Mouse (Mus musculus) olfactory bulb, adult 2 months (tissue): ENCODE results near the gene Ptbp2. TPM values are rescaled to one million over a fixed set of nuclear protein-coding genes. Genes with fewer than 3 reads are reported as not detected.

Experiments
- H3K27ac ChIP-seq: fragments of 200-500 bp; 2 replicates; pipeline ENCODE4 v1.5.1; 2012; ENCODE audit warnings: low read depth, low read length; ENCODE audit not compliant: insufficient read depth
- H3K4me1 ChIP-seq: fragments of 200-500 bp; 2 replicates; pipeline ENCODE4 v1.6.1; 2012; ENCODE audit warnings: low read length; ENCODE audit not compliant: control insufficient read depth, insufficient read depth
- H3K4me3 ChIP-seq: fragments of 200-500 bp; 2 replicates; pipeline ENCODE4 v1.5.1; 2012; ENCODE audit warnings: mild to moderate bottlenecking, low read depth, low read length, moderate library complexity; ENCODE audit not compliant: insufficient read depth
- CTCF ChIP-seq: fragments of 200-500 bp; IDR thresholded peaks from 2 replicates; pipeline ENCODE4 v1.5.1; 2012; ENCODE audit warnings: low read depth, mild to moderate bottlenecking, low read length, moderate library complexity; ENCODE audit not compliant: insufficient read depth
- POLR2A ChIP-seq: fragments of 200-500 bp; IDR thresholded peaks from 2 replicates; pipeline ENCODE4 v1.6.1; 2012; ENCODE audit warnings: mild to moderate bottlenecking, low read depth, low read length, moderate library complexity; ENCODE audit not compliant: insufficient read depth
- WGBS: fragments of 180-500 bp; shearing (Covaris S2); methylation state at CpG from one replicate; pipeline ENCODE4 v1.1.7; 2018; 5-methylcytosine and 5-hydroxymethylcytosine counted together
- polyA plus RNA-seq: library from polyadenylated mRNA; stranded (reverse); fragments of >200 nt; gene quantifications from 2 replicates; pipeline ENCODE4 v1.2.4, GENCODE M21; 2012; ENCODE audit warnings: low replicate concordance; ENCODE audit not compliant: missing spikeins, insufficient read depth, insufficient read length

Gene Ptbp2
- polyA plus RNA-seq, 1 experiment, result 151 TPM

DNA sequence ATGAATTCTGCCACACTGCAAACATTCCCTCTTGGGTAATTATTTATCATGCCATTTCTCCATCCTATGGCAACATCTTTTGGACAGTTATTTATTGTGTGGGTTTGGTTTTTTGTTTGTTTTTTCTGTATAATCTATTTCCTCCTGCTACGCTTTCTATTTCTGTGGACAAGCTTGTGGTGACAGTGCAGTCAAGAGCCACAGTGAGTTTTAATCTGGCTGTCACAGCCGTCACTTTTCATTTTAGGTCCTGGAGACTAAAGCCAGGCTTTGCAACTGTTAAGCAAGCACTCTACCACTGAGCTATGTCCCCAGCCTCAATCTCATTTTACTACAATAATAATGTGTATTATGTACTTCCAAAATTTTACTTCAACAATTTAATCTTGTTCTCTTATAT is 54.4 kb downstream of the Ptbp2 start:
- Histone ChIP-seq H3K4me3 (no peak overlapping the region), H3K4me1 (peaks cover 2% of the 10 kb centered on the region; the same call in 1 of the 2 replicates), H3K27ac (no peak overlapping the region)
- WGBS, result 93% methylated on average over 2 of the region's 2 CpGs
- no peak for TF ChIP-seq CTCF
- no peak for TF ChIP-seq POLR2A

DNA sequence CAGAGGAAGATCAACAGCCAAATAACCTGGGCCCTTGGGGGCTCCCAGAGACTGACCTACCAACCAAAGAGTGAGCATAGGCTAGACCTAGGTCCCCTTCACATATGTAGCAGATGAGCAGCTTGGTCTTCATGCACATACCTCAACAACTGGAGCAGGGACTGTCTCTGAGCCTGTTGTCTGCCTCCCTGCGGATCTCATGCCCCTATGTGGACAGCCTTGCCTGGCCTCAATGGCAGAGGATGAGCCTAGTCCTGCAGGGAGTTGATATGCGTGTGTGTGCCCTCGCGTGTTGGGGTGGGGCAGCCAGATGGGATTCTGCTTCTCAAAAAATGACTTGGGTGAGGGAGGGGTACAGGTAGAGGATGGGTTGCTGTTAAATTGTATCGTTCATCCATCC is 72.2 kb downstream of the Ptbp2 start:
- Histone ChIP-seq H3K4me1 (no peaks in the 10 kb centered on the region), H3K4me3 (no peak overlapping the region), H3K27ac (no peak overlapping the region)
- no peak for TF ChIP-seq CTCF
- TF ChIP-seq POLR2A, result no peak
- 94% methylated on average over 5 of the region's 5 CpGs for WGBS

DNA sequence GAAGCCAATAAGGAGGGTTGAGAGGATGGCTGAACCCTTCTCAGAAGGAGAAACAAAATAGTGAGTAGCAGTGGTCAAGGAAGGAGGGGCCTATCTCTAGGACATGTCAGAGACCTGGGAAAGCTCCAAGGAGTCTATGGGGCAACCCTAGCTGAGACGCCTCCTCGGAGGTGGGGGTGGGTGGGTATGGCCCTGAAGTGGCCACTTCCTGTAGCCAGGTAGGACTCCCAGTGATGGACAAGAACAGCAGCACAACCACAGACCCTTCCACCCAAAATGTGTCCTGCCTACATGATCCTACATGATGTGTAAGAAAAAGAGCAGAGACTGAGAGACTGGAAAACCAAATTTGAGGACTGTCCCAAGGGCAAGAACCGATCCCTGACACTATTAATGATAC is 72.8 kb downstream of the Ptbp2 start:
- WGBS, result 97% methylated on average over 3 of the region's 3 CpGs
- no peak for TF ChIP-seq CTCF
- no peak for TF ChIP-seq POLR2A
- H3K4me1 ChIP-seq, result no peaks in the 10 kb centered on the region

DNA sequence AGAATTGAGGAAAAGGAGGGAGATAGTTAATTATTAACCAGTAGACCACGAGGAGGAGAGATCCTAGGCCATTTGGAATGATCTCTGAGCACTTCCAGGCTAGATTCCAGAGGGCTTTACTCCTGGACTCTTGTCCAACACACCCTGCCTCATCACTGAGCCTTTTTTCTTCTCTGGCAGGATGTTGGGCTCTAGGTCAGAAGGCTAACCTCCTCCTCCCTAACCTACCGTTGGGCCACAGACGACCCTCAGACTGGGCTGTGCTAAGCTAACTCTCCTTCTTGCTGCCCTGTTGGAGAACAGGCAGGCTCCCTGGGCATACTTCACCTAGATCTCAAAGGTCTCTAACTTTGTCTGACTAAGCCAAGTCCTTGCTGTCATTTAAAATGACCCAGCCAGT is 82.8 kb downstream of the Ptbp2 start:
- TF ChIP-seq CTCF, result no peak
- no peak for TF ChIP-seq POLR2A
- H3K27ac ChIP-seq, result no peak overlapping the region
- 81% methylated on average over 3 of the region's 3 CpGs for WGBS

More for the DNA sequence above, 72.8 kb downstream of the Ptbp2 start:
- H3K4me3 ChIP-seq, result no peak overlapping the region
- H3K27ac ChIP-seq, result no peak overlapping the region

DNA sequence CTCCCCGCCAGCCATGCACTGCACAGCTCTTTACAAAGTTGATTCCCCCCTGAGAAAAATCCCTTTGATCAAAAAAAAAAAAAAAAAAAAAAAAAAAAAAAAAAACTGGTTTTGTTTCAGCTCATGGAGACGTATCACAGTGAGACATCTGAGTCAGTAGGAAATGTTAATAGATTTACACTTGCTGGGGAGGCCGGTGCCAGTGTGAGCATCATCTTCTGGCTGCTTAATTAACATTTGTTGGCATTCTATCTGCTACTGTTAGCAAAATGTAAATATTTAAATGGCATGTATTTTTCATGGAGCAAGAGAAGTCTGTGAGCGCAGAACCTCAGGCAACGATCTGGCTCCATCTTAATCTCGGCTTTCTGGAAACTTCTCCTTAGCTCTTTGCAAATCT is 99.5 kb downstream of the Ptbp2 start:
- 67% methylated on average over 6 of the region's 6 CpGs for WGBS
- H3K4me3 ChIP-seq, result no peak overlapping the region
- H3K27ac ChIP-seq, result no peak overlapping the region
- H3K4me1 ChIP-seq, result no peaks in the 10 kb centered on the region
- no peak for TF ChIP-seq CTCF
- no peak for TF ChIP-seq POLR2A

More for the DNA sequence above, 82.8 kb downstream of the Ptbp2 start:
- Histone ChIP-seq H3K4me1 (no peaks in the 10 kb centered on the region), H3K4me3 (no peak overlapping the region)
